Mouse (Mus musculus) kidney, embryonic 15.5 days (tissue): ENCODE measurements around the gene Plekhh3. TPM values are rescaled to one million over a fixed set of nuclear protein-coding genes. Genes with fewer than 3 reads are reported as not detected.

Experiments
- ATAC-seq: fragments of 200-750 bp; cut with Nextera tagmentation; replicated peaks from 2 replicates; pipeline ENCODE4 v1.8.0; 2017; ENCODE audit warnings: moderate TSS enrichment; ENCODE audit not compliant: low FRiP score
- H3K27ac ChIP-seq: fragments of 300-500 bp; sonication (generic); 2 replicates; pipeline ENCODE4 v1.5.1; 2015; ENCODE audit warnings: mild to moderate bottlenecking, inconsistent platforms
- H3K27me3 ChIP-seq: fragments of 300-500 bp; sonication (generic); 2 replicates; pipeline ENCODE4 v1.6.1; 2015; ENCODE audit warnings: inconsistent platforms
- H3K36me3 ChIP-seq: fragments of 300-500 bp; sonication (generic); 2 replicates; pipeline ENCODE4 v1.6.1; 2015; ENCODE audit warnings: inconsistent platforms
- H3K4me1 ChIP-seq: fragments of 300-500 bp; sonication (generic); 2 replicates; pipeline ENCODE4 v1.6.1; 2015; ENCODE audit warnings: inconsistent platforms
- H3K4me2 ChIP-seq: fragments of 300-500 bp; sonication (generic); 2 replicates; pipeline ENCODE4 v1.6.1; 2015; ENCODE audit warnings: moderate library complexity, mild to moderate bottlenecking, inconsistent platforms
- H3K4me3 ChIP-seq: fragments of 300-500 bp; sonication (generic); replicated peaks from 2 replicates; pipeline ENCODE4 v1.5.1; 2015; ENCODE audit warnings: mild to moderate bottlenecking, inconsistent platforms
- H3K9ac ChIP-seq: fragments of 300-500 bp; sonication (generic); 2 replicates; pipeline ENCODE4 v1.6.1; 2015; ENCODE audit warnings: mild to moderate bottlenecking, inconsistent platforms
- H3K9me3 ChIP-seq: fragments of 300-500 bp; sonication (generic); replicated peaks from 2 replicates; pipeline ENCODE4 v1.6.1; 2016; ENCODE audit warnings: inconsistent platforms
- WGBS: fragments of 180-500 bp; shearing (Covaris S2); methylation state at CpG from one replicate; pipeline ENCODE4 v1.1.7; 2015; ENCODE audit warnings: mixed read lengths; 5-methylcytosine and 5-hydroxymethylcytosine counted together
- polyA plus RNA-seq: library from polyadenylated mRNA; unstranded; fragments of >200 nt; fragmentation: Nextera tagmentation; extraction: Ambion mirVana; gene quantifications from 2 replicates; pipeline ENCODE4 v1.2.1, GENCODE M21; 2015

Plekhh3 gene
- polyA plus RNA-seq, 1 experiment from 2014 or later, result 18.6 TPM

DNA sequence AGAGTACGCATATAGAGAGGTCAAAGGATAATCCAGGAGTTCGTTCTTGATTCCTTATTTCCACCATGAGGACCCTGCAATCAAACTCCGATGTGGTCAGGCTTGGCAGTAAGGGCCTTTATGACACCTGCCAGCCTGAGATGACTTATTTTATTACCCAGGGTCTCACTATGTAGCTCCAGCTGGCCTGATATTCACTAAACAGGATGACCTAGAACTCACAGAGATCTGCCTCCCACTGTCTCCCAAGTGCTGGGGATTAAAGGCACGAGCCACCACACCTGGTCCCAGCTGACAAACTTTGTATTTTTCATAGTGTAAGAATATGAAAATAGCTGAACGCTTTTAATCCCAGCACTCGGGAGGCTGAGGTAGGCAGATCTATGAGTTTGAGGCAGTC lies 16.0 kb downstream of the Plekhh3 start:
- 67% methylated on average over 6 of the region's 6 CpGs for WGBS

DNA sequence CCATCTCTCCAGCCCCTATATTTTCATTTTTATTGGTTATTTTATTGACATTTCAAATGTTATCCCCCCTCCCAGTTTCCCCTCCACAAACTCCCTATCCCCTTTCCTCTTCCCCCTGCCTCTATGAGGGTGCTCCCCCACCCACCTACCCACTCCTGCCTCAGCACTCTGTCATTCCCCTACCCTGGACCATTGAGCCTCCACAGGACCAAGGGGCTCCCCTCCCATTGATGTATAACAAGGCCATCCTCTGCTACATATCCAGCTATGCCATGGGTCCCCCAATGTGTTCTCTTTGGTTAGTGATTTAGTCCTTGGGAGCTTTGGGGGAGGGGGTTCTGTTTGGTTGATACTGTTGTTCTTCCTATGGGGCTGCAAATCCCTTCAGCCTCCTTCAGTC lies 16.5 kb downstream of the Plekhh3 start:
- no peak for ATAC-seq
- 0 out of 2 replicates have a peak, but pooled peaks cover 4% of the 10 kb centered on the region for H3K27me3 ChIP-seq
- H3K4me1 ChIP-seq, result peaks cover 17% of the 10 kb centered on the region
- H3K9ac ChIP-seq, result no peak overlapping the region
- no peaks in the 10 kb centered on the region for H3K9me3 ChIP-seq
- H3K36me3 ChIP-seq, result no peaks in the 10 kb centered on the region
- H3K4me2 ChIP-seq, result no peak overlapping the region
- no peak overlapping the region for H3K27ac ChIP-seq
- H3K4me3 ChIP-seq, result no peak overlapping the region

More for the DNA sequence above, 16.0 kb downstream of the Plekhh3 start:
- Histone ChIP-seq H3K9ac (no peak overlapping the region), H3K9me3 (no peaks in the 10 kb centered on the region), H3K27ac (no peak overlapping the region), H3K4me3 (peak overlapping the region; percentile 44; the same call in 1 of the 2 replicates), H3K4me2 (peak overlapping the region; percentile 80; the same call in 1 of the 2 replicates), H3K4me1 (peaks cover 15% of the 10 kb centered on the region), H3K36me3 (no peaks in the 10 kb centered on the region), H3K27me3 (0 out of 2 replicates have a peak, but pooled peaks cover 4% of the 10 kb centered on the region)
- no peak for ATAC-seq

DNA sequence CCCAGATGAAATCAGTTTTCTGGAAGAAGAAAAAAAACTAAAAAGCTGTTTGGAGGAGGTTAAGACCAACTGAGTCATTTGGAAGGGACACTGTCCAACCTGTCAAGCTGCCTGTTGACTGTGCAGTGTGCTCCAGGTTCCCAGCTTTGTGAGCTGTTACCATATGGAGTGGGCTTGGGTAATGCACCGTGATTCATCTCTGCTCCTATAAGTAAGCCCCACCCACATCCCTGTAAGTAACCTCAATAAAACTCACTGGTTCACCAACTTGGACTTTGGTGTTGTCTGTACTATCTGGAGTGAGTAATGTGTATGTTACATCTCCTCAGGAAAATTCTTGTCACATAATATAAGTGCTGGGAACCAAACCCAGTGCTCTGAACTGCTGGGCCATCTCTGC lies 18.3 kb downstream of the Plekhh3 start:
- H3K27me3 ChIP-seq, result 0 out of 2 replicates have a peak, but pooled peaks cover 4% of the 10 kb centered on the region
- 68% methylated on average over 1 of the region's 1 CpGs for WGBS
- peaks cover 35% of the 10 kb centered on the region for H3K4me1 ChIP-seq
- no peaks in the 10 kb centered on the region for H3K36me3 ChIP-seq
- no peak overlapping the region for H3K4me3 ChIP-seq
- no peak overlapping the region for H3K9ac ChIP-seq
- no peak overlapping the region for H3K27ac ChIP-seq
- H3K9me3 ChIP-seq, result no peaks in the 10 kb centered on the region
- no peak for ATAC-seq
- H3K4me2 ChIP-seq, result no peak overlapping the region

DNA sequence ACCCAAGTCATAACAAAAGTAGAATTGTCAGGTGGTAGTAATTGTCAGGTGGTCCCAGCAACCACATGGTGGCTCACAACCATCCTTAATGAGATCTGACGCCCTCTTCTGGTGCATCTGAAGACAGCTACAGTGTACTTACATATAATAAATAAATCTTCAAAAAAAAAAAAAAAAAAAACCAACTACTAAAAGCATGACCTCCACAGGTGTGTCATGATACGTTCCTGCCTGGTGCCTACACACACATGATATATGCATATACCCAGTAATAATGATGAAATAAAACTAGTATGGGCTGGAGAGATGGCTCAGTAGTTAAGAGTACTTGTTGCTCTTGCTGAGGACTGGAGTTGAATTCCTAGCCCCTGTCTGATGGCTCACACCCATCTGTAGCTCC lies 20.1 kb downstream of the Plekhh3 start:
- no peak overlapping the region for H3K4me2 ChIP-seq
- no peaks in the 10 kb centered on the region for H3K9me3 ChIP-seq
- no peak for ATAC-seq
- peaks cover 30% of the 10 kb centered on the region for H3K4me1 ChIP-seq
- no peak overlapping the region for H3K9ac ChIP-seq
- H3K36me3 ChIP-seq, result no peaks in the 10 kb centered on the region
- no peaks in the 10 kb centered on the region for H3K27me3 ChIP-seq
- 54% methylated on average over 2 of the region's 2 CpGs for WGBS
- no peak overlapping the region for H3K27ac ChIP-seq
- H3K4me3 ChIP-seq, result no peak overlapping the region

DNA sequence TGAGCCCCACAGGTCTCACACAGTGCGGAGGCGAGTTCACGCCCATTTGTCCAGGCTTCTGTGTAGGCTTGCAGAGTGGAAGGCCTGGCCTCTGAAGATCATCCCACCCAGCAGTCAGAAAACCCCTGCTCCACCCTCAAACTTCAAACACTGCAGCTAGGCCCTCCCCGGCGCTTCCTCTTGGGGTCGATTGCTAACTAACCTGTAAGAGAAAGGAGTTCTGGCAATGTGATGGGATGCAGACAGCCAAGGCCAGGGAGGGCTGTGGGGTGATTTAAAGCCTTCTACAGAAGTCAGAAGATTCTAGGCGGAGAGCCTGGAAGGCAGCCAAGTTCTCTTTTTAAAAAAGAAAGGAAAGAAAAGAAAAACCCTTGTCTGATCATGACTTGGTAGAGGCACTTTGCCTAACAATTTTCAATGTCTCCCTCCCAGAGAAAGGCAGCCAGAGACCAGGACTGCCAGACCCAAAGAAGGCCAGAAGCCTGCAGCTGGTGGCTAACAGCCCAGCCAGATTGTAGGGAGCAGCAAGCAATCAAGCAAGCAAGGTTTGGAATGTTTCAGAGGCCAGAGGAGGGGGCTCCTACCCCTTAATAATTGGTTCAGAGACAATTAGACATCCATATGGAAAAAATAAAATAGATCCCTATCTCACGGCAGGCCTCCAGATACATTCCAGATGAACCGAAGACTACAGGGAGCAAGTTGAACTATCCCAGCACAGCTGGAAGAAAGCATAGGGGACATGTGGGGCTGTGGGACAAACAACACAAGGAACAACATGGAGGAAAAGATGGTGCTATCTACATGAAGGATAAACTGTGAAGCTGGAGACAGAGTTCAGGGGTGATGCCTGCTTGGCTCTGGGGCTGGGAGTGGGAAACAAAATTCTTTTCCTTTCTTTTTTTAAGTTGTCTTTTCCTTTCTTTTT lies 21.7 kb downstream of the Plekhh3 start:
- no peaks in the 10 kb centered on the region for H3K27me3 ChIP-seq
- H3K36me3 ChIP-seq, result no peaks in the 10 kb centered on the region
- H3K9me3 ChIP-seq, result no peaks in the 10 kb centered on the region
- H3K27ac ChIP-seq, result peak overlapping the region; percentile 87
- H3K4me1 ChIP-seq, result peaks cover 20% of the 10 kb centered on the region
- H3K9ac ChIP-seq, result no peak overlapping the region
- no peak overlapping the region for H3K4me3 ChIP-seq
- 25% methylated on average over 9 of the region's 9 CpGs for WGBS
- 0 out of 2 replicates have a peak overlapping the region, but pooled peaks have one; percentile 2 for H3K4me2 ChIP-seq
- peak; percentile 83; the same call in 1 of the 2 replicates for ATAC-seq

DNA sequence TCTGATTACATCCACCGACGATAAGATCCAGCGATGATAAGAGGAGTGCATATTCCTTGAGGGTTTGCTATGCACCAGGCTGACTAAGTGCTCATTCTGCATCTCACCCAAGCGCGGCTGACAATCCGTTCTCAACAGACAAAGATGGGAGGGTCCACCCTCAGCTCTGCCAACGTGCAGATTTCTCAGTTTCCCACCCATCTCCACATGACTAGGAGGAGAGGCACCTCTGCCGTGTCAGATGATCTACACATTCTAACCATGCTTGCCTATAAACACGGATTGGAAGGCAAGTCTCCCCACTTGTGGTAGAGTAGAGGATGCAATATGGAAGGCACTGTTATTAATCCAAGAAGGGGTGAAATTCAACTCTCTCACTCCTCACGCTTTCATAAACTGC lies 22.4 kb downstream of the Plekhh3 start:
- 49% methylated on average over 10 of the region's 10 CpGs for WGBS
- no peaks in the 10 kb centered on the region for H3K36me3 ChIP-seq
- ATAC-seq, result 0 out of 2 replicates have a peak, but pooled peaks have one; percentile 36
- H3K27ac ChIP-seq, result peak overlapping the region; percentile 87
- no peaks in the 10 kb centered on the region for H3K9me3 ChIP-seq
- no peak overlapping the region for H3K4me3 ChIP-seq
- H3K4me1 ChIP-seq, result peaks cover 24% of the 10 kb centered on the region
- H3K4me2 ChIP-seq, result 0 out of 2 replicates have a peak overlapping the region, but pooled peaks have one; percentile 2
- H3K9ac ChIP-seq, result no peak overlapping the region
- no peaks in the 10 kb centered on the region for H3K27me3 ChIP-seq

DNA sequence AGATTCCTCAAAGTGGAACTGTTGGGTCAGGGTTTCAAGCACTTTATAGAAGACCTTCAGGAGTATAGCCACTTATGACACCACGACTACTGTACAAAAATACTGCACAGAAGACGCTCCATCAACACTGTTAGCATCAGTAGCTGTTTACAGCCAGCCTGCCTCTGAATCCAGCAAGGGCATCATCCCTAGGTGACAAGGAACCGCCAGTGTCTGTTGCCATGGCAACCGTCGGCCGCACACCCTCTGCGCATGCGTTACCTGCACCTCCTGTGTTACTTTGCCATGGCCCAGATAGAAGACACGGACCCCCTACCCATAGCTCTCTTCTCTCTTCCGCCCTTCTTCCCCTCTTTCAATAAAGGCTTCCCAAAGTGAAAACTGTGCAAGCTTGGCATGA lies 24.8 kb downstream of the Plekhh3 start:
- no peak overlapping the region for H3K27ac ChIP-seq
- H3K4me2 ChIP-seq, result no peak overlapping the region
- H3K4me3 ChIP-seq, result no peak overlapping the region
- H3K4me1 ChIP-seq, result peaks cover 28% of the 10 kb centered on the region
- no peaks in the 10 kb centered on the region for H3K27me3 ChIP-seq
- H3K9ac ChIP-seq, result no peak overlapping the region
- H3K36me3 ChIP-seq, result no peaks in the 10 kb centered on the region
- ATAC-seq, result no peak
- H3K9me3 ChIP-seq, result no peaks in the 10 kb centered on the region
- WGBS, result 28% methylated on average over 10 of the region's 10 CpGs

DNA sequence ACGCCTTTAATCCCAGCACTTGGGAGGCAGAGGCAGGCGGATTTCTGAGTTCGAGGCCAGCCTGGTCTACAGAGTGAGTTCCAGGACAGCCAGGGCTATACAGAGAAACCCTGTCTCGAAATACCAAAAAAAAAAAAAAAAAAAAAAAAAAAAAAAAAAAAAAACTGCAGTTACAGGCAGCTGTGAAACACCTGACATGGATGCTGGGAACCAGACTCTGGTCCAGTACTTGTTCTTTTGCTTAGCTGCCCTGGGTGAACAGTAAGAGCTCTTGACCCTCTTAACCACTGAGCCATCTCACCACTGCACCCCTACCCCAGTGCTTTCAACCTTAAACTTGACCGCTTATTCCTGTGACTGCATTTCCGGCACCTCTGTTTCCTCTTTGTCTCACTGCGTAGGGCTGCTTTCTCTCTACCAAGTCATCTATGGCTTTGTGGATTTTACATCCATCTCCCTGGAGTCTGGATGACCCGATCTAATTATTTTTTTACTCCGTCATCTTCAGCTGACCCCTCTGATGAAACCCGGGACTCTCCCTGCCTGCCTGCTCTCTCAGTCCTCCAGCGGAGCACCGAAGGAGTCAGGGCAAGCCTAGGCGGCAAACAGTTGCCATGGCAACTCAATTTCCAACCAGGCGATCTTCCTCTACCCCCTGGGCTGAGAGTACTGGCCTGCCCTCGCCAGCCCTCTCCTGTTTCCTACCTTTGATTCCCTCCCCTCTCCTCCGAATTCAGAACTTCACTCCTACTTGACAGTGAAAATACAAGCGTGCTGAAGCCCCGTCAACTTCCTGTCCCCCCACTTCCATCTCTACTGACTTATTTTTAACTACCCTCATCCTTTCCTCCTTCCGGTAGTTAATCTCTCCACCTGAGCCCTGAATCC lies 27.6 kb downstream of the Plekhh3 start:
- Histone ChIP-seq H3K9me3 (no peaks in the 10 kb centered on the region), H3K4me2 (peak overlapping the region; percentile 67), H3K4me3 (peak overlapping the region; percentile 37), H3K27me3 (0 out of 2 replicates have a peak, but pooled peaks cover 2% of the 10 kb centered on the region), H3K4me1 (peaks cover 39% of the 10 kb centered on the region), H3K36me3 (no peaks in the 10 kb centered on the region), H3K9ac (peak overlapping the region; percentile 16; the same call in 1 of the 2 replicates), H3K27ac (peak overlapping the region; percentile 68)
- 0 out of 2 replicates have a peak, but pooled peaks have one; percentile 61 for ATAC-seq
- 19% methylated on average over 18 of the region's 19 CpGs for WGBS

DNA sequence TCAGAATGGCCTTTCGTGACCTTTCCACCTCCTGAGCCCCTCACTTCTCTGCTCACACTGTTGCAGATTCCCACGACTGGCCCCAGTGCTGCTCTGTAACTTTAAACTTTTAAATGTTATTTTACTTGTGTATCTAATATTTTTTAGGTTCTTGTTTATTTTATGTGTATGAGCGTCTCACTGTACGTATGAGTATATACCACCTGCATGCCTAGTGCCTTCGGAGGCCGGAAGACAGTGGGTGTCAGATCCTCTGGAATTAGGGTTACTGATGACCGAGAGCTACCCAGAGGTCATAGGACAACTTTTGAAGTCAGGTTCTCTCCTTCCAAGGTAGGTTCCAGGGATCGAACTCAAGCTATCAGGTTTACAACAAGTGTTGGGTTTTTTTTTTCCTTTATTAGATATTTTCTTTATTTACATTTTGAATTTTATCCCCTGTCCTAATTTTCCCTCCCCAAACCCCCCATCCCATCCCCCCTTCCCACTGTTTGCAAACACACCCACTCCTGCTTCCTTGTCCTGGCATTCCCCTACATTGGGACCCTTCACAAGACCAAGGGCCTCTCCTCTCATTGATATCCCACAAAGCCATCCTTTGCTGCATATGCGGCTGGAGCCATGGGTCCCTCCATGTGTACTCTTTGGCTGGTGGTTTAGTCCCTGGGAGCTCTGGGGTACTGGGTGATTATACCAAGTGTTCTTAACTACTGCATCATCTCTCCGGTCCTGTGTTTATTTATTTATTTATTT lies 28.8 kb downstream of the Plekhh3 start:
- Histone ChIP-seq H3K4me3 (no peak overlapping the region), H3K4me1 (peaks cover 35% of the 10 kb centered on the region), H3K36me3 (no peaks in the 10 kb centered on the region), H3K27ac (no peak overlapping the region), H3K9ac (no peak overlapping the region), H3K9me3 (no peaks in the 10 kb centered on the region), H3K27me3 (0 out of 2 replicates have a peak, but pooled peaks cover 2% of the 10 kb centered on the region), H3K4me2 (no peak overlapping the region)
- no peak for ATAC-seq
- 85% methylated on average over 10 of the region's 10 CpGs for WGBS

DNA sequence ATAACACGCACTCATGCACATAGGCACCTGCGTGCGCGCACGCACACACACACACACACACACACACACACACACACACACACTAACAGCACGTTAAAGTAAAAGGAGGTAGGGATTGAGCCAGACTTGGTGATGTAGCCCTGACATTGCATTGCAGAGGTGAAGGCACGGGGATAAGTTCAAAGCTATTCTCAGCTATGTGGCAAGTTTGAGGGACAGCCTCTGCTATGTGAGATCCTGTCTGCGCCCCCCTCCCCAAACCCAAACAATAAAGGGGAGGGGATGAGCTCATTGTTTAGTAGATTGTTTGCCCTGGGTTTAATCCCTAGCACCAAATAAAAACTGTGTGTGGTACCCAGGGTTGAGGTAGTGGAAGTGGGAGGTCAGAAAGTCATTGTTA lies 30.1 kb downstream of the Plekhh3 start:
- Histone ChIP-seq H3K4me2 (no peak overlapping the region), H3K36me3 (no peaks in the 10 kb centered on the region), H3K4me1 (peaks cover 35% of the 10 kb centered on the region), H3K27ac (no peak overlapping the region), H3K9ac (no peak overlapping the region), H3K9me3 (no peaks in the 10 kb centered on the region), H3K27me3 (0 out of 2 replicates have a peak, but pooled peaks cover 2% of the 10 kb centered on the region), H3K4me3 (no peak overlapping the region)
- 85% methylated on average over 8 of the region's 8 CpGs for WGBS
- no peak for ATAC-seq

DNA sequence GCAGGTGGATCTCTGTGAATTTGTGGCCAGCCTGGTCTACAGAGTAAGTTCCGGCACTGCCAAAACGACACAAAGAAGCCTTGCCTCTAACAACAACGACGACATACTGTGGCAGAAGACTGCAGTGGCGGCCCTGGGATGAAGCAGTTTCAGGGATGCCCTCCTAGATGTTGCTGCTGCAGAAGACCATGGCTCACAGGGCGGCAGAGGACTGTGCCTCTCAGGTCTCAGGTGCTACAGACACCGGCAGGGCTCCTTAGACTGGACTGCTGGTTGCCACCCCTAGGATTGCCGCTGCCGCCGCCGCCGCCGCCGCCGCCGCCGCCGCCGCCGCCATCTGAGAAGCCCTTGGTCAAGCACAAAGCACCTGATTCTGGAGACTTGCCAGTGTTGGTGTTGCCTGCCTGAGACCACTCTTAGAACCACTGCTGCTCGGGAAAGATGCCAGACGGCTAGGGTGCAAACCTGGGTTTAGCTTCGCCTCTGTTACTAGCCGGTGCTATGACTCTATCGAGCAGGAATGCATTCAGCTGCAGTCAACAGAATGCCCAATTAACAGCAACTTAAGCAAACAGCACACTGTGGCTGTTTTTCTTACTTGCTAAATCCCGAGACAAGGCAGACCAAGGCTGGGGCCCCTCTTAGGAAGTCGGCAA lies 30.9 kb downstream of the Plekhh3 start:
- Histone ChIP-seq H3K36me3 (no peaks in the 10 kb centered on the region), H3K9me3 (no peaks in the 10 kb centered on the region), H3K9ac (0 out of 2 replicates have a peak overlapping the region, but pooled peaks have one; percentile 11), H3K4me3 (peak overlapping the region; percentile 26), H3K4me1 (peaks cover 35% of the 10 kb centered on the region), H3K27ac (0 out of 2 replicates have a peak overlapping the region, but pooled peaks have one; percentile 37), H3K27me3 (0 out of 2 replicates have a peak, but pooled peaks cover 2% of the 10 kb centered on the region), H3K4me2 (peak overlapping the region; percentile 59)
- no peak for ATAC-seq
- 38% methylated on average over 27 of the region's 27 CpGs for WGBS
